Mouse (Mus musculus): ENCODE results near the gene Eepd1.

DNA sequence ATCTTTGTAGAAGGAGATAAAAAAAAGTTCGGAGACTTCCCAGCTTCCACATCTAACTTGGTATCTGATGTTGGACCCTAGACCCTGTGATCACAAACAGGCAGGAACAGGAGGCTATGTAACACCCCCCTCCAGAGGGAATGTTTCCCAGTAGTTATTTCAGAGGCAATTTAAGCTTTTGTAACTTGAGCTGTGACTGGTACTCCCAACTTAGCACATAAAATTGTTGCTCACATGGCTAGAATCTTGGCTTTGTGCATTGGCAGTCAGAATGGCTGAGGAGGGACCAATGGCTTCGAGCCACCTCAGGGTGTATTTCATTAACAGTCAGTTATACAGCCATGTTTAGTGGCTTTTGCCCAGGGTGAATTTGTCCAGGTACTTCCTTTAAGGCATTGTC, 63.9 kb downstream of the Eepd1 start:
- no peak for TF ChIP-seq CTCF (IDR thresholded peaks at IDR 0.05; ENCODE audit: borderline replicate concordance, insufficient read depth, low read length)
- TF ChIP-seq POLR2A (IDR thresholded peaks at IDR 0.05; ENCODE audit: low read depth, low read length) = no peak

Data from embryonic fibroblast, embryonic 13.5 days (primary cell).